ENCODE assay signal across 8 mouse cellular contexts in genomic region chrX:20819204-20819628, GRCm38 (mm10). TPM values are rescaled to one million over a fixed set of nuclear protein-coding genes. Genes with fewer than 3 reads are reported as not detected.
DNase-seq lines count a peak whose midpoint lies in the region; ATAC-seq and TF ChIP-seq lines count a peak whose summit lies in the region.

No protein-coding gene starts in this region.

- WGBS in forebrain, embryonic 11.5 days = 25% methylated on average over 19 of the region's 19 CpGs
- WGBS in heart, embryonic 16.5 days = 18% methylated on average over 19 of the region's 19 CpGs
- WGBS in liver, postnatal 0 days (ENCODE audit: insufficient replicate concordance) = 22% methylated on average over 17 of the region's 19 CpGs
- WGBS in neural tube, embryonic 13.5 days = 20% methylated on average over 19 of the region's 19 CpGs

- ATAC-seq in forebrain, embryonic 11.5 days (replicated peaks; ENCODE audit: low FRiP score) = peak; percentile 90
- ATAC-seq in heart, embryonic 16.5 days (replicated peaks; ENCODE audit: extremely low read depth, insufficient read depth, low FRiP score) = peak; percentile 93
- ATAC-seq in liver, postnatal 0 days = peak; percentile 88
- ATAC-seq in neural tube, embryonic 13.5 days (ENCODE audit: low read depth) = peak; percentile 95

- H3K36me3 ChIP-seq in E14TG2a.4 (ENCODE audit: insufficient read depth, low read length) = 0 out of 2 replicates have a peak, but pooled peaks cover 5% of the 10 kb centered on the region
- no peaks in the 10 kb centered on the region for H3K36me3 ChIP-seq in forebrain, embryonic 11.5 days (ENCODE audit: control insufficient read depth, insufficient read depth, low read length)
- H3K36me3 ChIP-seq in heart, embryonic 16.5 days (ENCODE audit: control insufficient read depth, insufficient read depth) = no peaks in the 10 kb centered on the region
- H3K36me3 ChIP-seq in liver, postnatal 0 days (replicated peaks; ENCODE audit: insufficient read depth, low read length) = no peaks in the 10 kb centered on the region
- H3K36me3 ChIP-seq in neural tube, embryonic 13.5 days = no peaks in the 10 kb centered on the region

- no peak overlapping the region for H3K27ac ChIP-seq in forebrain, embryonic 11.5 days (ENCODE audit: low read depth, low read length)
- H3K27ac ChIP-seq in heart, embryonic 16.5 days (ENCODE audit: low read length) = peak overlapping the region; percentile 63
- no peak overlapping the region for H3K27ac ChIP-seq in liver, postnatal 0 days (ENCODE audit: low read depth)
- H3K27ac ChIP-seq in neural tube, embryonic 13.5 days (replicated peaks) = peak overlapping the region; percentile 83

- H3K4me3 ChIP-seq in E14TG2a.4 (replicated peaks; ENCODE audit: low read length) = peak overlapping the region; percentile 76
- peak overlapping the region; percentile 10; the same call in 1 of the 2 replicates for H3K4me3 ChIP-seq in forebrain, embryonic 11.5 days (ENCODE audit: low read depth, low read length)
- peak overlapping the region; percentile 55 for H3K4me3 ChIP-seq in heart, embryonic 16.5 days (ENCODE audit: low read length)
- peak overlapping the region; percentile 33 for H3K4me3 ChIP-seq in liver, postnatal 0 days (ENCODE audit: low read depth, low read length)
- peak overlapping the region; percentile 27 for H3K4me3 ChIP-seq in neural tube, embryonic 13.5 days

- peaks cover 16% of the 10 kb centered on the region for H3K4me1 ChIP-seq in E14TG2a.4 (replicated peaks; ENCODE audit: low read depth, low read length)
- H3K4me1 ChIP-seq in forebrain, embryonic 11.5 days (replicated peaks; ENCODE audit: control insufficient read depth, insufficient read depth, low read length) = no peaks in the 10 kb centered on the region
- no peaks in the 10 kb centered on the region for H3K4me1 ChIP-seq in heart, embryonic 16.5 days (ENCODE audit: control insufficient read depth, insufficient read depth, low read length)
- no peaks in the 10 kb centered on the region for H3K4me1 ChIP-seq in liver, postnatal 0 days (ENCODE audit: insufficient read depth)
- H3K4me1 ChIP-seq in neural tube, embryonic 13.5 days (replicated peaks) = no peaks in the 10 kb centered on the region; the same call in 1 of the 2 replicates

- H3K4me2 ChIP-seq in forebrain, embryonic 11.5 days (ENCODE audit: low read depth, low read length, severe bottlenecking) = peak overlapping the region; percentile 34; the same call in 1 of the 2 replicates
- peak overlapping the region; percentile 85 for H3K4me2 ChIP-seq in heart, embryonic 16.5 days (ENCODE audit: low read depth, low read length)
- H3K4me2 ChIP-seq in liver, postnatal 0 days (ENCODE audit: low read depth, low read length) = peak overlapping the region; percentile 79
- H3K4me2 ChIP-seq in neural tube, embryonic 13.5 days = peak overlapping the region; percentile 53

- H3K9me3 ChIP-seq in E14TG2a.4 (ENCODE audit: low read length) = no peaks in the 10 kb centered on the region
- H3K9me3 ChIP-seq in forebrain, embryonic 11.5 days (ENCODE audit: control insufficient read depth, low read length) = no peaks in the 10 kb centered on the region
- H3K9me3 ChIP-seq in heart, embryonic 16.5 days (replicated peaks; ENCODE audit: control insufficient read depth, low read length) = no peaks in the 10 kb centered on the region
- no peaks in the 10 kb centered on the region for H3K9me3 ChIP-seq in liver, postnatal 0 days (ENCODE audit: low read length)
- no peaks in the 10 kb centered on the region for H3K9me3 ChIP-seq in neural tube, embryonic 13.5 days

- peak; percentile 58 for DNase-seq in c-Kit-positive CD71-positive TER-119-negative erythroid progenitor cells, embryonic 14.5 days (ENCODE audit: low read depth)
- DNase-seq in forebrain, embryonic 11.5 days (ENCODE audit: low spot score) = peak; percentile 85
- peak; percentile 79 to 90 for DNase-seq in kidney, postnatal 36 days
- DNase-seq in liver, postnatal 0 days = peak; percentile 87
- DNase-seq in telencephalon, adult 2 months (ENCODE audit: low read depth, low spot score) = peak; percentile 54

- H3K27me3 ChIP-seq in E14TG2a.4 (ENCODE audit: insufficient read depth, low read length) = no peaks in the 10 kb centered on the region
- H3K27me3 ChIP-seq in forebrain, embryonic 11.5 days (ENCODE audit: control insufficient read depth, insufficient read depth, low read length) = no peaks in the 10 kb centered on the region
- no peaks in the 10 kb centered on the region for H3K27me3 ChIP-seq in heart, embryonic 16.5 days (ENCODE audit: control insufficient read depth, insufficient read depth, low read length)
- H3K27me3 ChIP-seq in liver, postnatal 0 days (ENCODE audit: insufficient read depth, low read length) = no peaks in the 10 kb centered on the region
- H3K27me3 ChIP-seq in neural tube, embryonic 13.5 days = no peaks in the 10 kb centered on the region

- no peak overlapping the region for H3K9ac ChIP-seq in forebrain, embryonic 11.5 days (ENCODE audit: low read length)
- peak overlapping the region; percentile 60 for H3K9ac ChIP-seq in heart, embryonic 16.5 days (ENCODE audit: low read length)
- peak overlapping the region; percentile 44; the same call in 1 of the 2 replicates for H3K9ac ChIP-seq in liver, postnatal 0 days (replicated peaks)
- H3K9ac ChIP-seq in neural tube, embryonic 13.5 days = peak overlapping the region; percentile 50; the same call in 1 of the 2 replicates

- peak; percentile 32 for TF ChIP-seq CTCF in E14TG2a.4 (conservative IDR thresholded peaks at IDR 0.05; ENCODE audit: low read length)
- TF ChIP-seq CTCF in liver, postnatal 0 days (IDR thresholded peaks at IDR 0.05; ENCODE audit: low read depth) = peak; percentile 85

- TF ChIP-seq EP300 in liver, postnatal 0 days (IDR thresholded peaks at IDR 0.05; ENCODE audit: low read depth) = no peak

RNA-seq across cellular contexts. Expression of gene Araf, which starts 21.6 kb away (rescaled TPM):
- 97.1 and 104 TPM in 2 replicates for polyA plus RNA-seq in forebrain, embryonic 11.5 days (2014; fragmentation: Nextera tagmentation; extraction: Ambion mirVana)
- polyA plus RNA-seq in heart, embryonic 16.5 days (2015; fragmentation: Nextera tagmentation; extraction: Ambion mirVana) = 98.9 and 113 TPM in 2 replicates
- 36.1 and 37.5 TPM in 2 replicates for polyA plus RNA-seq in liver, postnatal 0 days (2015; fragmentation: Nextera tagmentation; extraction: Ambion mirVana)
- polyA plus RNA-seq in neural tube, embryonic 13.5 days (2015; fragmentation: Nextera tagmentation; extraction: Ambion mirVana) = 268 and 277 TPM in 2 replicates

RNA-seq across cellular contexts. Expression of gene Timp1, which starts 50.8 kb away (rescaled TPM):
- polyA plus RNA-seq in forebrain, embryonic 11.5 days (2014; fragmentation: Nextera tagmentation; extraction: Ambion mirVana) = 5.8 and 7.4 TPM in 2 replicates
- polyA plus RNA-seq in heart, embryonic 16.5 days (2015; fragmentation: Nextera tagmentation; extraction: Ambion mirVana) = 21.7 and 22.0 TPM in 2 replicates
- 1.7 and 2.2 TPM in 2 replicates for polyA plus RNA-seq in liver, postnatal 0 days (2015; fragmentation: Nextera tagmentation; extraction: Ambion mirVana)
- 5.0 and 5.3 TPM in 2 replicates for polyA plus RNA-seq in neural tube, embryonic 13.5 days (2015; fragmentation: Nextera tagmentation; extraction: Ambion mirVana)

Comparison
In these comparisons a context has a peak if more than half of its experiments do, and no peak if none do; other contexts are left out.
1. H3K4me3 ChIP-seq: peak in every context shown above with its lines; median percentile 76 in E14TG2a.4; 55 in heart, embryonic 16.5 days; 33 in liver, postnatal 0 days; 27 in neural tube, embryonic 13.5 days; 10 in forebrain, embryonic 11.5 days.
2. H3K27ac ChIP-seq: peak in heart, embryonic 16.5 days (single experiment) and neural tube, embryonic 13.5 days (single experiment); none in forebrain, embryonic 11.5 days (single experiment) and liver, postnatal 0 days (single experiment).
3. H3K4me2 ChIP-seq: peak in every context shown above with its lines; median percentile 85 in heart, embryonic 16.5 days; 79 in liver, postnatal 0 days; 53 in neural tube, embryonic 13.5 days; 34 in forebrain, embryonic 11.5 days.
4. Peak in every context shown above with its lines, with median percentiles within 50 percentile points of each other: DNase-seq and ATAC-seq.